Mouse (Mus musculus) heart, adult 2 months (tissue): ENCODE measurements around the gene Cnga1. TPM values are rescaled to one million over a fixed set of nuclear protein-coding genes. Genes with fewer than 3 reads are reported as not detected.

ENCODE experiments used
- DNase-seq, 2 experiments: peaks; one replicate each; pipeline ENCODE4 v3.0.0; 2021
- H3K27ac ChIP-seq: fragments of 200-600 bp; 2 replicates; pipeline ENCODE4 v1.8.1; 2022
- H3K27me3 ChIP-seq: fragments of 200-500 bp; 2 replicates; pipeline ENCODE4 v1.6.1; 2012; ENCODE audit warnings: mild to moderate bottlenecking, low read length, inconsistent platforms, mixed read lengths; ENCODE audit not compliant: control insufficient read depth, insufficient read depth
- H3K36me3 ChIP-seq: fragments of 200-500 bp; 2 replicates; pipeline ENCODE4 v1.6.1; 2012; ENCODE audit warnings: low read length, inconsistent platforms; ENCODE audit not compliant: control insufficient read depth, insufficient read depth
- H3K4me1 ChIP-seq: fragments of 200-500 bp; 2 replicates; pipeline ENCODE4 v1.6.1; 2011; ENCODE audit warnings: low read length; ENCODE audit not compliant: control insufficient read depth, insufficient read depth
- H3K4me3 ChIP-seq: fragments of 200-600 bp; 2 replicates; pipeline ENCODE4 v1.8.1; 2022
- H3K79me2 ChIP-seq: fragments of 200-500 bp; replicated peaks from 2 replicates; pipeline ENCODE4 v1.6.1; 2012; ENCODE audit warnings: mild to moderate bottlenecking, inconsistent platforms, low read length, moderate library complexity, mixed read lengths; ENCODE audit not compliant: control insufficient read depth, insufficient read depth
- H3K9ac ChIP-seq: fragments of 200-500 bp; 2 replicates; pipeline ENCODE4 v1.6.1; 2012; ENCODE audit warnings: low read depth, mild to moderate bottlenecking, control low read depth, inconsistent platforms, low read length, mixed read lengths
- CTCF ChIP-seq: fragments of 200-600 bp; IDR thresholded peaks from 2 replicates; pipeline ENCODE4 v1.8.1; 2022; ENCODE audit warnings: antibody characterized with exemption, mild to moderate bottlenecking, moderate library complexity
- EP300 ChIP-seq: fragments of 200-500 bp; IDR thresholded peaks from 2 replicates; pipeline ENCODE4 v1.6.1; 2011; ENCODE audit warnings: low read depth, low read length, control low read depth; ENCODE audit not compliant: insufficient read depth
- POLR2A ChIP-seq: fragments of 200-500 bp; IDR thresholded peaks from 2 replicates; pipeline ENCODE4 v1.6.1; 2011; ENCODE audit warnings: mild to moderate bottlenecking, low read depth, low read length, control low read depth; ENCODE audit not compliant: insufficient read depth
- WGBS: fragments of 180-500 bp; shearing (Covaris S2); methylation state at CpG from one replicate; pipeline ENCODE4 v1.1.7; 2018; 5-methylcytosine and 5-hydroxymethylcytosine counted together
- intact Hi-C: fragments of 180-260 bp; cut with DNase I; formaldehyde crosslinking; loops from one replicate; pipeline ENCODE4 v1.15.1; 2025
- polyA plus RNA-seq: library from polyadenylated mRNA; depleted of rRNA; stranded (reverse); fragments of >200 nt; gene quantifications from 2 replicates; pipeline ENCODE4 v1.2.3, GENCODE M21; 2012
- total RNA-seq, 2 experiments: library from RNA; stranded (reverse); gene quantifications; 2 replicates each; pipeline ENCODE4 v1.2.3; 2021

Cnga1 gene
- total and polyA plus RNA-seq, 3 experiments = not detected

GRCm38 (mm10) chr5:72634791-72635271 is 9.2 kb downstream of the Cnga1 start:
- Histone ChIP-seq H3K27me3 (no peaks in the 10 kb centered on the region), H3K9ac (no peak overlapping the region), H3K4me3 (no peak overlapping the region), H3K4me1 (no peaks in the 10 kb centered on the region), H3K36me3 (no peaks in the 10 kb centered on the region), H3K27ac (no peak overlapping the region), H3K79me2 (no peaks in the 10 kb centered on the region)
- DNase-seq = no peak
- WGBS = 66% methylated on average over 9 of the region's 9 CpGs
- intact Hi-C loops = no loop called here
- TF ChIP-seq CTCF (no peak), POLR2A (no peak), EP300 (no peak)

DNA sequence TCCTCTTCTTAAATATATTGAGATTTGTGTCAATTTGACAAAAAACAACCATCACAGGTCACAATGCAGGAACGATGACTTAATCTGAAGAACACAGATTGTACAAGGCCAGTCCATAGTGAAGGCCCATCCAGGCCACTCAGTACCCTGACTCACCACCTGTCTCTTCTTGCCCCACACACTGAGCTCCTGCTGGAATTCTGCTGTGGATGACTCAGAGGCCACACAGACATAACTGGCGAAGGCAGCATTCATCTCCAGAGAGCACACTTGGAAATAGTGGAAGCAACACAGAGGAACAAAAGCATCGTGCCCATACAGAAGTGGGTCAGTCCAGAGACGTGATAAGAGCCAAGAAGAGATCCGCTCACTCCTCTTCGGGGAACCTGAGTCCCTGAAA is 14.0 kb downstream of the Cnga1 start:
- H3K9ac ChIP-seq = no peak overlapping the region
- no peaks in the 10 kb centered on the region for H3K79me2 ChIP-seq
- H3K27ac ChIP-seq = no peak overlapping the region
- intact Hi-C loops = no loop called here
- TF ChIP-seq CTCF = no peak
- H3K36me3 ChIP-seq = no peaks in the 10 kb centered on the region
- H3K4me1 ChIP-seq = no peaks in the 10 kb centered on the region
- no peak for DNase-seq
- no peaks in the 10 kb centered on the region for H3K27me3 ChIP-seq
- WGBS = 72% methylated on average over 6 of the region's 6 CpGs
- H3K4me3 ChIP-seq = no peak overlapping the region

GRCm38 (mm10) chr5:72621022-72621421 is 23.1 kb downstream of the Cnga1 start:
- TF ChIP-seq CTCF (no peak), POLR2A (no peak), EP300 (no peak)
- Histone ChIP-seq H3K4me3 (no peak overlapping the region), H3K9ac (no peak overlapping the region), H3K79me2 (no peaks in the 10 kb centered on the region), H3K27ac (no peak overlapping the region), H3K4me1 (no peaks in the 10 kb centered on the region), H3K36me3 (no peaks in the 10 kb centered on the region), H3K27me3 (no peaks in the 10 kb centered on the region)
- intact Hi-C loops = no loop called here
- WGBS = 79% methylated on average over 1 of the region's 1 CpGs
- DNase-seq = no peak

DNA sequence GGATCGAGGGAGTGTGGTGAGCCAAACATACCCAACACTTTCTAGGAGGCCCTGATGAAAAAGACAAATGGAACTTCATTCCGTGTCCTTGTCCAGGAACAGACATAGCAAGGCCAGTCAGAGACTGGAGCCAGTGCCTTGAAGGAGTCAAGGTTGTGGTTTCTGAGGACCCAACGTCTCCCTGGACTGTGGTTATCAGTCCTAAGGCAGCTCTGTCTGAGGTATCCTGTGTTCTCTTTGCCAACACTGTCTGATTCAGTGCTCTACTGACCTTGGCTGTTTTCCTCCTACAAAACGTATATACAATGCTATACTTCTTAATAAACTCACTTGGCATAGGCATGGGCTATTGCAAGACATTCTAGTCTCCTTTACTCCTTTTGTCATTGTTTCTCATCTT is 26.7 kb downstream of the Cnga1 start:
- intact Hi-C loops = no loop called here
- Histone ChIP-seq H3K4me3 (no peak overlapping the region), H3K79me2 (no peaks in the 10 kb centered on the region), H3K9ac (no peak overlapping the region), H3K4me1 (no peaks in the 10 kb centered on the region), H3K27ac (no peak overlapping the region), H3K36me3 (no peaks in the 10 kb centered on the region), H3K27me3 (no peaks in the 10 kb centered on the region)
- WGBS = 72% methylated on average over 4 of the region's 4 CpGs
- DNase-seq = no peak
- TF ChIP-seq CTCF (no peak), POLR2A (no peak), EP300 (no peak)

GRCm38 (mm10) chr5:72603138-72603537 is 40.9 kb downstream of the Cnga1 start:
- DNase-seq = no peak
- WGBS = 87% methylated on average over 4 of the region's 4 CpGs
- Histone ChIP-seq H3K9ac (no peak overlapping the region), H3K27ac (no peak overlapping the region), H3K79me2 (no peaks in the 10 kb centered on the region), H3K36me3 (no peaks in the 10 kb centered on the region), H3K4me1 (no peaks in the 10 kb centered on the region), H3K27me3 (no peaks in the 10 kb centered on the region), H3K4me3 (no peak overlapping the region)
- intact Hi-C loops = no loop called here
- TF ChIP-seq EP300 (no peak), POLR2A (no peak), CTCF (no peak)

GRCm38 (mm10) chr5:72601006-72601405 is 43.1 kb downstream of the Cnga1 start:
- intact Hi-C loops = loop anchor here (1.0 kb wide), 1 partner anchor 250 kb away; no protein-coding TSS in a partner anchor

More at GRCm38 (mm10) chr5:72601006-72601405, 43.1 kb downstream of the Cnga1 start:
- Histone ChIP-seq H3K79me2 (no peaks in the 10 kb centered on the region), H3K9ac (no peak overlapping the region), H3K36me3 (no peaks in the 10 kb centered on the region), H3K4me3 (no peak overlapping the region), H3K4me1 (no peaks in the 10 kb centered on the region), H3K27ac (no peak overlapping the region), H3K27me3 (no peaks in the 10 kb centered on the region)
- peak; percentile 48 to 56 for DNase-seq
- 10% methylated on average over 5 of the region's 5 CpGs for WGBS
- TF ChIP-seq POLR2A = no peak
- no peak for TF ChIP-seq EP300
- TF ChIP-seq CTCF = peak; percentile 72
